Mouse (Mus musculus) induced T-regulatory cell, adult 2 months (primary cell): Measurements from ENCODE around the gene Klf4.

Source experiments
- DNase-seq: peaks from one replicate; pipeline ENCODE4 v3.0.0-alpha.2; 2012; ENCODE audit warnings: low read depth

The Klf4 gene

GRCm38 (mm10) chr4:55523921-55524320 is 8.3 kb downstream of the Klf4 start:
- no peak for DNase-seq

GRCm38 (mm10) chr4:55517438-55517837 is 14.8 kb downstream of the Klf4 start:
- DNase-seq = no peak

GRCm38 (mm10) chr4:55516048-55516447 is 16.2 kb downstream of the Klf4 start:
- no peak for DNase-seq

DNA sequence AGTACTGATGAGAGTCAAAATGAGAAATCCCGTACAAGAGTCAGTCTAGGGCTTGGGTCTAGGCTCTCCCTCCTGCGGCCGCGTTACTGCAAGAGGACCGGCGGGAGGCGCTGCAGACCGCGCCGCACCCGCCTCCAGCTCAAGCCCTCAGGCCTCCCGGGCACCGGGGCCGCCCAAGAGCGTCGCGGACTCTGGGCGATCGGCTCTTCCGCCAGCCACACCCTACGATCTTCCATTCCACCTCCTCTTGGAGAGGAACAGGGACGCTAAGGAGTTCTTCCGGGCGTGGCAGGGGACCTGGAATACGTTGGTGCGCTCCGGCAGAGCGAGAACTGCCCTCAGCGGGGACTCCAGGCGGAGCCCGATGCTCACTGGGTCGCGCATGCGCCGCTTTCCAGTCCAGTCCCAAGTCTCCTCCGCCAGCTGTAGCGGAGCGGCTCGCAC is 17.5 kb downstream of the Klf4 start:
- peak; percentile 59 for DNase-seq

DNA sequence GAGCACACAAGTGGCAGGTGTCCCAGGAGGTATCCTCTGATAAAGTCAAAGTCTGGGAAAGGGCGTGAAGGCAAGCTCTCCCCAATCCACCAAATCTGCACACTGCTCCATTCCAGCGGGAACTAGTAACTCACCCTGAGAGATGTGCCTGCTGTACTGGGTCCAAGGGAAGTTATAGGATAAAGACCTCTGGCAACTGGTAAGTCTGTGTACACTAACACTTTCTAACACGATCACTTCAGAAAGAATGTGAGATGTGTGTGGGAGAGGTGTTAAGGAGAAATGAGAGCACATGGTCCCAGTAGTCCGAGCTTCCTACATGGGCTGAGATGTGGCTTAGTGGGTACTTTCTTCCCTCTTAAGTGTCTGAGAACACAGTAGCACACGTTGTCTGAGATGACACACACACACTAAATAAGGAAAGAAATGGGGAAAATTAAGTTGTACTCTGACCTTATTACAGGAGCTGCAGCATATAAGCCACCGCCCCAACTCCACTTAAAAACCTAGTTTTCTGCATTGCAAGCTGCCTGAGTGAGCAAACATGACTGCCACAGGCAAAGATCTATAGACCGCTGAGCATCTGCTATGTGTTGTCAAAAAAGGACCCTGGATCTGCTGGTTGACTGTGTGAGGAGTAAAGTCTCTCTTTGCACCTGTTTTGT is 18.5 kb downstream of the Klf4 start:
- DNase-seq = no peak

DNA sequence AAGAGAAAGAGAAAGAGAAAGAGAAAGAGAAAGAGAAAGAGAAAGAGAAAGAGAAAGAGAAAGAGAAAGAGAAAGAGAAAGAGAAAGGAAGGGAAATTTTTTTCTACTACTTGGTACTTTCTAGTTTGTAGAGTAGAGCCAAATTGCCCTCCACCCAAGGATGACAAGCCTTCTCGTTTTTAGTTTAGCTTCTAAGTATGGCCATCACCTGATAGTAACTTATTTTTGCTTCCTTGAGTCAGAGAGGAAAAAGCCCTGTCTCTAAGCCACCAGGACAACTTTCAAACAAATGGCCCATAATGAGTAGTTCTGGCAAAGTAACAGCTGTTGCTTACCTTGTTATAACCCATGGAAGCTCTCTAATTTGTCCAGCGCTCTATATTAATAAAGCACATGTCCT is 20.9 kb downstream of the Klf4 start:
- no peak for DNase-seq

DNA sequence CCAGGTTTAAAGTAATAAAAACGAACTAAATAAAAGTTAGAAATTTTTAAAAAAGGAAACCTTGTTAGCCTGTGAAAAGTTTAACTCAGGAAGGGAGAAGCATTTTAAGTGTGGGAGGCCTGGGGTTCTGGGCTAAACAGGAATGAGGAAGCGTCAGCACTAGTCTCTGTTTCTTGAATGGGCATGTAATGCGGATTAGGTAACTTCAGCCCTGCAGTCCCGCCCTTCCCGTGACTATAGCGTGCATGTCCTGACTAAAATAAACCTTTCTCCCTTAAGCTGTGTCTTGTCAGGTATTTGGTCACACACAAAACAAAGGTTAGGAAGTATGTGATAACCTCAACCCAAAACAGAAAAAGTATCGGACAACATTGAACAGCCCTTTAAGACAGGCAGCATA is 23.6 kb downstream of the Klf4 start:
- DNase-seq = no peak

DNA sequence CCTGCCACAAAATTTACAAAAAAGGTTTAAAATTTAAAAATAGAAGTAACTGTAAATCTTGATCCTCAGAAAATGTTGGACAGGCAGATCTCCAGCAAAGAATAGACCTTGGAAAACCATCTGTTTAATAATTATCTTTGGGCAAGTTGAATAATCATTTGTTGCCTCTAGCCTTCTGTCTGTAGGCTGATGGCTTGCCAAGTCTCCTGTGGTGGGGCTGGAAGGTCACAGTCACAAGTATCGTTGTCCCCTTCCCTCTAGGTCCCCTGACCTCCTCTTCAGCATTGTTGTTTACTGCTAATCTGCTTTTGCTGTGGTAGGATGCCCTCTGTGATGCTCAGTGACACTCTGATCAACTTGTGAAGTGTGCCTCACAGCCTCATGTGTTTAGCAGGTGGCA is 33.6 kb downstream of the Klf4 start:
- DNase-seq = no peak

DNA sequence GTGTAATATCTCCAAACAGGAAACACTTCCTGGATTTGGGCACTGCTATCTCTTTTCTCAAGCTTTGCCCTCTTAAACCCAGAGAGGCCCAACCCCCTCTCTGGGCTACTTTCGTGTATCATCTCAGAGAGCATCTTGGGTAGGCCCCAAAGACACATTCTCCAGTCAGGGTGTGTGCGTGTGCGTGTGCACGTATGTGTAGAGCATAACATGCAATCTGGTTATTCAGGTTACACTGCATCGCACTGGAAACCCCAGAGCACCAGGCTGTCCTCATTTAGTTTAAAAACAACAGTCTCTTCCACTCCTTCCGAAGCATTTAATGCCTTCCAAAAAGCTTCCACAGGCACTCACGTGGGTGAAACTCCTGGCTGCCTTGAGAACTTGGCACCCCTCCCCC is 35.9 kb downstream of the Klf4 start:
- no peak for DNase-seq

DNA sequence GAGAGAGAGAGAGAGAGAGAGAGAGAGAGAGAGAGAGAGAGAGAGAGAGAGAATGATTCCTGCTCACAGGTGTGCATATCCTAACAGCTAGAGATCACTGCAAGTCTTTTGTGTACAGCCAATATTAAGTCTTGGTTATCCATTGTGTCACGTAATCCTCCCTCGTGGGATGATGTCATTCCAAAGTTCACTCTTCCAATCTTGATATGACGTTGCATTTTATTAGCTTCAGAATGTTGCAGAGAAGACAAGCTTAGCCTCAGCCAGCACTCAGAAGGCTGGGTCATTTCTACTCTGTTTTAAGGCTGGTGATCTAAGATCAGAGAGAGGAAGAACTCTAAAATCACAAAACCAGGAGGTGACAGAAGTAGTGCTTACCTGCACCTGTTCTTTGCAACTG is 39.0 kb downstream of the Klf4 start:
- no peak for DNase-seq

GRCm38 (mm10) chr4:55489328-55489727 is 42.9 kb downstream of the Klf4 start:
- DNase-seq = peak; percentile 72

- DNase-seq = peak; percentile 35
These were observed 43.7 kb downstream of the Klf4 start for GRCm38 (mm10) chr4:55488604-55489003.

DNA sequence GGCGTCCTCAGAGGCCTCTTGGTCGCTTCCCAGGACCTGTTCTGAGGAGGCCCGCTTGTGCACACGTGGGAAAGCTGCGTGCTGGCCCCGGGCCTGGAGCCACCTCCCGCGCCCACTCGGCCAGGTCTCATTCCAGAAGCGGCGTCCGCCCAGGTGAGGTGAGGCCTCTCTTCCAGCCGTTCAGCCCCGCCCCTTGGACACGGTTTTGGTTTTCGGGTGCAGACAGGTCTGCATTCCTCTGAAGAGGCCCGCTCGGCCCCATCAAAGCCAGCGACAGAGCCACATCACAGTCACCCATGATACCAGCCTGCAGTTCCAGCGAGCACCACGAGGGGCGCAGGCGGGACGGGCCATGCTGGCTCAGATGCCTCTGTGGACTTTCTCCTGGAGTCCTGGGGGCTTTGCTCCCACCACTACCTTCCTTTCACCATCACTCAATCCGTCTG is 51.9 kb downstream of the Klf4 start:
- DNase-seq = peak; percentile 68

GRCm38 (mm10) chr4:55478333-55478732 is 53.9 kb downstream of the Klf4 start:
- no peak for DNase-seq

DNA sequence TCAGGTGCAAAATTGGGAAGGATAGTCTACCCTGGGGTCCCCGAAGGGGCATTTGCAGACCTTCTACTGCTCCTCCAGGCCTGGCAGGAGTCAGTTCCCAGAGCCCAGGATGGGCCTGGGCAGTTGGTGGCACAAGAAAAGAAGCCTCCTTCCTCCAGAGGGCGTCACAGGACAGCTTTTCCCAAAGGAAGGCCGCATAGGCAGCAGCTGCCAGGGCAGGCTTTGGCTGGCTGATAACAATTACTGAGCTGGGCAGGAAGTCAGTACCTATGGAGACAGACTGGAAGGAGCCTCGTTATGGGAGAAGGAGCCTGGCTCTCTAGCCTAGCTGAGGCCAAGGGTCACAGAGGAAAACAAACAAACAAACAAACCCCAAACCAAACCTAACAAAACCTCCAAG is 54.3 kb downstream of the Klf4 start:
- peak; percentile 23 for DNase-seq

DNA sequence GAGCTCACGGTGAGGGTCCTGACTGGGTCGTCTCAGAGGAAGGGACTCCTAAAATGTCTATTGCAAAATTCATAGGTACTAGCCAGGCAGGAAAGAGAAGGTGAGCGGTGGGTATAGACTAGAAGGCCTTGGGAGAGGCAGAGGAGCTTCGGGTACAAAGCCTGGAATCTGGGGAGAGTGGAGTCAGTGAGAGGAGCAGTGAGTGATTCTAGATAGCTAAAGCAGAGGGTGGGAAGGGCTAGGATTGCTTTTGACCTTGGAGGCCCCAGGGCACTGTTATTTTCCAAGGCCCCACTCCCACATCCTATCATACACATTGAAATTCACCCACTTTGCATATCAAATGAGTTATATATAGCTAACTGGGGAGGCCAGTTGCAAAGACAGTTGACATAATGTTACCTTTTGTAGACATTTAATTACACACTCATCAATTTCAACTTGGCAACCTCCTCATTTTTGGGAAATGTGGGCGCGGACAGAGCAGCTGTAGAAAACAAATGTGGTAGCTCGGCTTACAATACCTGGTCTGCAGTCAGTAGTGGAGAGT is 55.0 kb downstream of the Klf4 start:
- DNase-seq = no peak
